Mouse (Mus musculus) ZHBTc4 (cell line): ENCODE data around the gene Pgs1.
A peak's percentile ranks its signal among the peaks of the same experiment; 100 is the strongest.

ENCODE experiments used
- DNase-seq: peaks from one replicate; pipeline ENCODE4 v3.0.0-alpha.2; 2011; ENCODE audit warnings: low read depth, low spot score

The Pgs1 gene

DNA sequence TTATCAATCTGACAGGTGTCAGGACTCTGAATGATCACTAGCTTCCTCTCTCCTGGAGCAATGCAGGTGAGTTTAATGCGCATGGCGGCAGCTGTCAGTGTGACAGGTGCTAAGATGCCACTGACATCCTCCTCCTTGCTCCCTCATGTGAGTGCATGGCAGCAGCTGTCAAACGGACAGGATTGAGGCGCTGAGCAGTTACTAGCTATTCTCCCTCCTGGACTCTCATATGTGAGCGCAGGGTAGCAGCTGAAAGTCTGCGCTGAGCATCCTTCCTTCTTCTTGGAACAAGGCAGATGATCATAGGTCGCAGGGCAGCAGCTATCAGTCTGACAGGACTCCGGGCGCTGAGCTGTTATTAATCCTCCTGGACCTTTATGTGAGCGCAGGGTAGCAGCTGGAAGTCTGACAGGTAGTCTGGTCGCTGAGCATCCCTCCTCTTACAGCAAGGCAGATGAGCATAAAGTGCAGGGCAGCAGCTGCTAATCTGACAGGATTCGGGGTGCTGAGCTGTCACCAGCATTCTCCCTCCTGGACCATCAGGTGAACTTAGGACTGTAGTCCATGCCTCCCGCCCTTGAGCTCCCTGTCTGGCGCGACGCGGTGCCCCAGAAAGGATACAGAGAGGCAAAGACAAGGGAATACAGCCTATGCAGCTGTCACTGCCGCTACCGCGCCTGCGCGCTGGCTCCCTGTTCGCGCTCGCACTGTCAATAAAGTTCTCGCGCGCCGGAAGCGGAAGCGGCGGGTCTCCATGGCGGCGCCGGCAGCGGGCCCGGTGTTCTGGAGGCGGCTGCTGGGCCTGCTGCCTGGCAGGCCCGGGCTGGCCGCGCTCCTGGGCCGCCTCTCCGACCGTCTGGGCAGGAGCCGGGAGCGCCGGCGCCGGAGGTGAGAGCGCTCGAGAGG is at the start of gene Pgs1:
TSS of gene Pgs1 (plus strand) at position 167 of the 906 bp plus-strand sequence.
- DNase-seq = peak; percentile 94

DNA sequence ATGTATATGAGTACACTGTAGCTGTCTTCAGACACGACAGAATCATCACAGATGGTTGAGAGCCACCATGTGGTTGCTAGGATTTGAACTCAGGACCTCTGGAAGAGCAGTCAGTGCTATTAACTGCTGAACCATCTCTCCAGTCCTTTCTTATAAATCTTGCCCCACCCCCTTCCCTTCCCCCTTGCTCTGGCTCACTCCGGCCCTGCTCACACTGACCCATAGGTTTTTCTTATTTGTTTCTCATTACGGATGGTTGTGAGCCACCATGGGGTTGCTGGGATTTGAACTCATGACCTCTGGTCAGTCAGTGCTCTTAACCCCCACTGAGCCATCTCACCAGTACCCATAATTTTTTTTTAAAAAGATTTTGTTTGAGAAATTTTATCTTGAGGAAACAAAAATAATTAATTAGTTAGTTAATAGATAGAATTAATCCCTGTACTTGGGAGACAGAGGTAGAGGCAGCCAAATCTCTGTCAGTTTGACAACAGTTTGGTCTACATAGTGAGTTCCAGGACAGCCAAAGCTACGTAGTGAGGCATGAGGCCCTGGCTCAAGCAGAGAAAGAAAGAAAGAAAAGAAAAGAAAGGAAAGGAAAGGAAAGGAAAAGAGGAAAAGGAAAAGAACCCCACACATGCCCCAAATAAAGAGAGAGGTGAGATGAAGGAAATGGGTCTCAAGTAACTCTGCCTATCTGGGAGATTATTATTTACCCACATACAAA is 46.9 kb upstream of the Pgs1 start:
- DNase-seq = no peak

DNA sequence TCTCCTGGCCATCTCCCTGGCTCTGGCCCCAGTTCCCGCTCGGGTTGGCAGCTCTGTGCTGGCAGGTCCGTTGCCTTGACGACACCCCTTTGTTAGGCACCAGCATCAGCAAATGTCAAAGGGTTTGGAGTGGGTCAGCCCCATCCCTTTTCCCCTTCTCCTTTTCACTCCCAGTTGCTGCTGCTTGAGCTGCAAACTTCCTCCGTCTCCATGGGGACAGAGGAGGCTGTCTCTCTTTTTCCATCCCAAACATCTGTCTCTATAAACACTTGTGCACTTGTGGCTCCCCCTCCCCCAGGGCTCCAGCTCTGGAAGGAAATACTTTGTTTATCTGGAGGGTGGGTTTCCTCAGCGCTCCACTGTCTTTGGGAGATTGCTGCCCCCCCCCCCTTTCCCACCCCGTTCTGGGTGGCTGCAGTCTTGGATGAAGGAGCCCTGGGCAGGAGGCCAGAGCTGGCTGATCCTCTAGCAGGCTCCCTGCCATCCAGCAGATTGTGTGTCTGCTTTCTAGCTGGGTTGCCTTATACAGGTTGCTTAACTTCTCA is 46.3 kb upstream of the Pgs1 start:
- DNase-seq = peak; percentile 59

DNA sequence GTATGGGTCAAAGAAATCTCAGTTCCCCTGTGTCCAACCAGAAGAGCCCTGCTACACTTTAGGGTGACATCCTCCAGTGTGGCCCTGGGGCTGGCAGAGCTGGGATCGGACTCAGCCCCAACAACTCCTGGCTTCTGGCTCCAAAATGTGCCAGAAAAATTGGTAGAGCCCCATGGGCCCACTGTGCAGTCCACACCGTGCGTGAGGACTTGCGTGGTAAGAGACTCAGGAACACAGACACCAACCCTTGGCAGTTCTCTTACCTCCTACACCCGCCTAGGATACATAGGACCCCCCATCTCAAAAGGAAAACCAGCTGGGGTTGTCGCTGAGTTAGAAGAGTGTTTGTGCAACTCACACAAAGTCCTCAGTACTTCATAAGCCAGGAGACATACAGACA is 45.2 kb upstream of the Pgs1 start:
- no peak for DNase-seq

DNA sequence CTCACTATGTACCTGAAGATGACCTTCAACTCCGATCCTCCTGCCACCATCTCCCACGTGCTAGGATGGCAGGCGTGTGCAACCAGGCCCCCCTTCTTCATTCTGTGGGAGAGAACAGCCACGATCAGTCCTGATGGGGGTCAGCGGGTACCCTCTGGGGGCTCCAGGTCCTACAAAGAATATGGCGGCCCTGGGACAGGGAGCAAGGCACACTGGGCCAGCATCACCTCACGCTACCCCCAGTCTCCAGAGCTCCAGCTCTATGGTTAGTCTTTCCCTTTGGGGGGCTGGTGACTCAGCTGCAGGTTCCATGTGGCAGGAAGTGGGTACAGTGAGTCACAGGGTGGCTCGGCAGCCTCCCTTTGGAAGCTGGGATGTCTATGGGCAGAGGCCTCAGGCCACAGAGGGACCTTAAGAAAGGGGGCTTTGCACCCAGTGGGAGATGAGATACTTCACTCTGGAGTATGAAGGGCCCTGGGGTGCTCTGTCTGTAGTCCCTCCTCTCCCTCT is 44.7 kb upstream of the Pgs1 start:
- no peak for DNase-seq

DNA sequence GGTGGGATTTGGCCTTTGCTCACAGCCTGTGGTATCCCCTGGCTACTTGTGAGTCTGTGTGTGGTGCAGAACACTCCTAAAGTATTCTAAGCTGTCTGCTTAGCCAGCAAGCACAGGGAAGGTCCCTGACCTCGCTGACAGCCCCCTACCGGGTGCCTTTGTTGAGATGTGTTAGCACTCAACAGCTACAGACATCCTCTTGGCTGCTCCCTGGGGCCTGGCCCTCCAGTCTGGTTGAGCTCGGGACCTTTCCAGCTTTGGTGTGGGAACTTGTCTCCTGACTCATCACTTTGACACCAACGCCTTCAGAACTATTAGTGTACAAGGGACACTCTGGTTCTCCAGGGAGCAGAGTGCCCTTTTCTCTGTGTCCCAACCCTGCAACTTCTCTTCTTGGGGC is 44.2 kb upstream of the Pgs1 start:
- DNase-seq = peak; percentile 89

DNA sequence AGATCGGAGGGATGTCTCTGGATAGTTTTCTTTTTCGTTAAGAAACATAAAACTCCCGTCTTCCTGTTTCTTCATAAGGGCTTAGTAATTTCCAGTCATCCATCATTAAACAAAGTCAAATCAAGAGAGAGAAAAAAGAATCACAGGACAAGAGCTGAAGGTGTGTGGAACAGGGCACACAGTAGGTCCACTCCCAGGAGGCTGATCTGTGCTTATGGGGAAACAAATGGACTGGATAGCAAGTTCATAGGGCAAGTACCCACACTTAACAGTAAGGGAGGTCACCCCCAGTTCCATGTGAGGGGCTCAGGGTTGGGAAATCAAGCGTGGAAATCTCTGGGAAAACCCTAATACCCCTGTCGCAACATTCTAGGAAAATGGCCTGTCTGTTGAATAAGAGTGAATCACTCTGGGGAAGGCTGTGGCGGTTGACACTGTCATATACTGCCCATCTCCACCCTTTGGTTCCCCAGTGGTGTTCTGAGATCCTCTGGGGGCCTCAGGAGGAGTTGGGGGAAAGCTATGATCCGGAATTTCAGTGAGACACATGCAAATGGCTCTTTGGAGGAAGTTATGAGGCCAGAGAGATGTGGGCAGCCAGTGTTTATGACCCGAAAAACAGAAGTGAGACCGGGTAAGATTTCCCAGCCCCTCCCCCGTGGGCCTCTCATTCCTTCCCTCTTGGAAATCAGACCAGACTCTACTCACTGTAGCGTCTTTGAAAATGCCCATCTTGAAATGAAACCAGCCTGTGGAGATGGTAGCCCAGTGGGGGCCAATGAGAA is 39.7 kb upstream of the Pgs1 start:
- no peak for DNase-seq

DNA sequence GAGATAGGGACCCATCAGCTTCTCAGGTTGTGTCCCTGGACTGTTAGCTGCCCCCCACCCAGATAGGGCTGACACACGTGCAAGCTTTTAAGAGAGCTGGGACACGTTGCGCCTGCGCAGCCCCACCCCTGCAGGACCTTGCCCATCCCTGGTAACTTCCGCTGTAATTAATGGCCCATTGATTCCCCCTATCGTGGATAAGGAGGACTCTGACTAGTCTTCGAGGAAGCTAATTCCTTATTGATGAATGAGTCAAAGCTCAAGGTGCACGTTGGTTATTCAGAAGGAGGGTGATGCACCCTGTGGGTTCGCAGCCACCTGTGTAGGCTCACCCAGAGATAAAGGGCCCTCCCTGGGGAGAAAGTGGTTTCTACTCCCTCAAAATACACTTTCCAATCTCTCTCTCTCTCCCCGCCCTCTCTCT is 39.1 kb upstream of the Pgs1 start:
- DNase-seq = peak; percentile 74

DNA sequence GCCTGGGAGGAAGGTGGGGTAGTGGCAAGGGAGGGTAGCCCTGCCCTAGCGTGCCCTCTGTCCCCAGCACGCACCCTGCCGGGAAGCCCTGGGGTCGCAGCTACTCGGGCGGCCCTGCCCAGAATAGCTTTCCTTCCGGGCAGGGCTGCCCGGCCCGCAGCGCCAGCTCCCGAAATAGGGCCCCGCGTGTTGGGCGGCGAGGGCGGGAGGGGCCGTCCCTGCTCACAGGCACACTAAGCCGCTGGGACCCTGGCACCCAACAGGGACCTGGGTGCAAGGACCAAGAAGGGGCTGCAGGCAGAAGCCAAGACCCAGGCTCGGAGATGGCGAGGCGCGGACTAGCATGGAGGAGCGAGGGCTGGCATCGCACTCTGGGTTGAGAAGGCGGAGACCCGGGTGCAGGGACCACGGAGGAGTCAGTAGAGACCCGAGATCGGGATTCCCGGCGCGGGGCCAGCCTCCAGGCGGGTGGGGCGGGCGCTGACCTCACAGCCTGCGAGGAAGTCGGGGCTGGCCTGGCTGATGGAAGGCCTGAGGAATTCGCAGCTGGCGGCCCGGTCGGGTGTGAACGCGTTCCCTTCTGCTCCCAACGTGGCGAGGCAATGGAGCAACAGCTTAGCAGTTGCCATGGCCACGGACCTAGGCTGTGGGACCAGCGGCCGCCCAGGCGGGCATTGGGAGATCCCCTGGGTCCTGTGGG is 36.5 kb upstream of the Pgs1 start:
- peak; percentile 88 for DNase-seq

DNA sequence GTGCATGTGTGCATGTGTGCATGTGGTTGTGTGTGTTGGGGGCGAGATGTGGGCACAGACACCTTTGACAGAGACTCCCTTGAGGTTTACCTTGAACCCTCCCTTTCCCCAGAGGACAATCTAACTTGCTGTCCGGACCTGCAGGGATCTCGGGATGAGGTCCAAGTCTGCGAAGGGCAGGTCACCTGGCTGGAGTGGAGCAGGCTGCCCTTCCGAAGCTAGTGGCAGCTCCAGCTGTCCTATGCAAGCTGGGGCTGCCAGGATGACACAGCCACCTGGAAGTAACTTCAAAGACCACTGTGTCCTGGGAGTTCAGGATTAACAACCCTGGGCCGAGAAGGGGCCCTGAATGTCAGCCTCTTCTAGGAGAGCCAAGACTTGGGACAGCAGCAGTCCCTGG is 34.7 kb upstream of the Pgs1 start:
- no peak for DNase-seq

DNA sequence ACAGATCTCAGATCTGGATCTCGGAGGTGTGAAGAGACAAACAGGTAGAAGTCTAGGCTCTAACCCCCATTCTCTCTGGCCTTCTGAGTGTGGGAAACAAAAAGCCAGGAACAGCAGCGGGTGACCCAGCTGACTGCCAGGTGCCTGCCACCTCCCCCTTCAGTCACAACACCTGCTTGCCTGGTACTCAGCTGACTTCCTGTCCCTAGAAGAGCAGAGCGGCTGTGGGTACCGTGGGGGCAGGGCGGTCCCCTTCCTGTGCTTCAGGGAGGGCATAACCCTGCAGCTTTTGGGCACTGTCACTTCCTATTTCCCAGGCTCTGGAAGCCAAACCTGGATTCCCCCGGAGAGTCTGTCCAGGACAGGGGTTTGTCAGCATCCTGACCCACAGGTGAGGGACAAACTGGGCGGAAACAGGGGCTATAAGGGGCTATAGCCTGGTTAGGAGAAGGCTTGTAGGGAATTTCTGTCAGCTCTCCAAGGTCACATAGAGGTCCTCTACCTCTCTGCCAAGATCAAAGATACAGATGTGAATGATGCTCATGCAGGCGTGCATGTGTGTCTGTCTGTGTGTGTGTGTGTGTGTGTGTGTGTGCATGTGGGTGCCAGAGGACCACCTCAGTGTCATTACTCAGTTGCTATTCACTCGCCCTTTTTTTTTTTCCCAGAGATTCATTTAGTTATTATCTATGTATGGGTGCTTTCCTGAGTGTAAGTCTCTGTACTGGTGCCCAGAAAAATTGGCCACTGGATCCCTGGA is 33.7 kb upstream of the Pgs1 start:
- DNase-seq = no peak

DNA sequence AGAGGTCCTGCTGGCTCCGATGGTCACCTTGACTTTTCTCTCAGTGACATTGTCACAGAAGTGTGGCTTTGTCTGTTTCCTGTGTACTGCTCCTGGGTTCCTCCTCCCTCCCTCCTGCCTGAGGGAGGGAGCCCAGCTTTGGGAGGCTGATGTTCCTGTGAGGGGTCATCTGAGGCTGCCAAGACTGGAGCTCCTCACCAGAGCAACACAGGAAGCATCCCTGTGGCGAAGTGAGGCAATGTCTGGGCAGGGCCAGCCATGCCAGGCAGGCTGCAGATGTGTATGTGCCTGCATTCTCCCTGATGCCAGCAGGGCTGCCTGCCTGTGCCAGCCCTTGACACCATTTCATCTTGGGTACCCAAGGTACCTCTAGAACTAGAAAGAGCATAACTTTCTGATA is 32.0 kb upstream of the Pgs1 start:
- no peak for DNase-seq

DNA sequence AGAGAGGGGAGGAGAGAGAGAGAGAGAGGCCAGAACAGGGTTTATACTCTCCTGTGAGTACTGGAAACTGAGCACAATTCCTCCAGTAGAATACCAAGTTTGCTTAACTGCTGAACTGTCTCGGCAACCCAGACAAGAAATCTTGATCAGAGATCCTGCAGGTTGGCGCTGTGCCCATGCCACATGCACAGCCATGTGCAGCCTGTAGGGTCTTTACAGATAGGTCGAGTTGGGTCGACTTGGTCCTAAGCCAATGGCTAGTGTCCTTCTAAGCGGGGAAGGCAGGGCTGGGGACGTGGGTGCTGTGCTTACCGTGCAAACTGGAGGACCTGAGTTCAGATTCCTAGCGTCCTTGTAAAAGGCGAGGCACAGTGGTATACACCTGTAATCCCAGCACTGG is 31.3 kb upstream of the Pgs1 start:
- no peak for DNase-seq

DNA sequence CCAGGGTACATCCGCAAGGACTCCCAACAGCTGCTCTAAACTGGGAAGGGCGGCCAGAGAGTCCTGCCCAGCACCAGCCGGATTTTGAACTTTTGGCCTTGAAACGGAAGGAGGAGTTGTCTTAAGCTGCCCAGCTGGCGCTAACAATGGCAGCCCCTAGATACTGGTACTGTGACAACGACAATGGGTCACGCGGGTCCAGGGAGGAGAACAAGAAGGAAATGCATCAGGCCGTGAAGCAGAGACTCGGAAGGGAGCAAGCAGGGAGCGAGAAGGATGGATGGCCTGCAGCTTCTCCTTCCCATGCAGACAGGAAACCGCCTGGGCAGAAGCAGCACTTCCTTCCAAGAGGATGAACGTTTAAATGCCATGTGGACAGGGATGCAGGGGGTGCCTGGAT is 30.5 kb upstream of the Pgs1 start:
- DNase-seq = peak; percentile 73

DNA sequence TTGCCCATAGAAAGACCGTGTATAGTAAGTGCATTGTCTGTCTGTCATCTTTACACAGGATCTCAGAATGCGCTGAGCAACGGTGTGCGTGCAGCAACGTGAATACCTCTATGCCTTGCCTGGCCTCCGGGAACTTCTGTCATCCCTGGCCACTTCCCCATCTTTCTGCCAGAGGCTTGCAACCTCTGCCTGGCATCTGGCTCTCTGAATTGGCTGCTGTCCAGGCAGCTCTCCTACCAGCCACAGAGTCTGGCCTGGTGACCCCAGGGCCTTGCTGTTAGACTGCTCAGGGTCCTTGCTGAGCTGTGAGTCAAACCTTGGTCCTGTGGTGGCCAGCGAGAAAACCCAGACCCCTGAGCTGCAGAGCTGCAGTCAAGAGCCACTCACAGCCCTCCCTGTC is 27.9 kb upstream of the Pgs1 start:
- no peak for DNase-seq

DNA sequence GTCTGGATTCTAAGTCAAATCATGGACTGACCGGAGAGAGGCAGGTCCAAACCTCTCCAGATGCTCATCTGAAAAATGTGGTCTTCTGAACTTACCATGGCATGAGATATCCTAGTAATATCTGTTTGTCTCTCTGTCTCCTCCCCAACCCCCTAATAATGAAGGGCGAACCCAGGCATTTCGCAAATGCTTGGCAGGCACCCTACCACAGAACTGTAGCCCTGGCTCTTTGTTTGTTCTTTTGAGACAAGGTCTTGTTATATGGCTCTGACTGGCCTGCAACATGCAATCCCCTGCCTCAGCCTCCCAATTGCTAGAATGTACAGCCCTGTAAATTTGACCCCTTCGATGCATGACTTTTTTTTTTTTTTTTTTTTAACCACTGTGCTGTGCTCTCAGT is 26.9 kb upstream of the Pgs1 start:
- no peak for DNase-seq

DNA sequence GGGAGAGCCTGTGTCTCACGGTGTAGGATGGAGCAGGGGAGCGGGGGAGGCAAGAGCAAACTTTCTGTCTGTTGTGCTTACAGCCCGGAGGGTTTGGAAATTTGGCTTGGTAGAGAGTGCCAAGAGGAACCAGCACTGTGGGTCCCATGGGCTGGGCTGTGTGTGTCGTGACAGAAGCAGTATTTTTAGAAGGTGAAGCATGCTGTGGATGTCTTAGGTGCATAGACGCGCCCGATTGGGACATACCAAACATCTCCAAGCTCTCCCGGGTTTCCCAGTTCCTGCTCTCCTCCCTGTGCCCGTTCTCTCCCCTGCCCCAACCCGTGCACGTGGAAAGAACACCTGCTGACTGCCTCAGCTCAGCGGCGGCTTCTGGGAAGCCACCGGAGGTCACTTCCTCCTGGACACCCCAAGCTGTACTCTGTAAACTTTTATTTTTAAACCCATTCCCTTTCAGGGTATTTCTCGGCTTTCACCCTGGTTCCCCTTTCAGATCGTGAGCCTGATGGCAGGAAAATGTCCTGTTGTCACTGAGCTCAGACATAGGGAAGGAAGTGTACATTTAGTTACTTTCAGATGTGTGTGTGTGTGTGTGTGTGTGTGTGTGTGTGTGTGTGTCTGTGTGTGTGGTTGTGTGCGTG is 26.2 kb upstream of the Pgs1 start:
- DNase-seq = no peak

DNA sequence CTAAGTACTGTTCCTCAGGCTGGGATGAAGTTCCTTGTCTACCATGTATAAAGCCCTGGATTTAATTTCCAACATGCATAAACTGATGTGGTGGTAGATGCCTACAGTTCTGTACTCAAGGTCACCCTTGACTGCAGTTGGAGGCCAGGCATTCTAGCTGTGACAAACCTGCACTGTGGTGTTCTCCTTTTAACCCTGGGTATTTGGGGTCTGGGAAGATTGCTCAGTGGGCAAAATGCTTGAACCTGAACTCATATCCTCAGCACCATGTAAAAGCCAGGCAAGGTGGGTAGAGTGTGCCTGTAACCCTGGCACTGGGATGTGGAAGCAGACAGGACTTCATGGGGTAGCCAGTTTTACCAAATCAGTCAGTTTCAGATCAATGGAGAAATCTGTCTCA is 25.5 kb upstream of the Pgs1 start:
- DNase-seq = no peak

DNA sequence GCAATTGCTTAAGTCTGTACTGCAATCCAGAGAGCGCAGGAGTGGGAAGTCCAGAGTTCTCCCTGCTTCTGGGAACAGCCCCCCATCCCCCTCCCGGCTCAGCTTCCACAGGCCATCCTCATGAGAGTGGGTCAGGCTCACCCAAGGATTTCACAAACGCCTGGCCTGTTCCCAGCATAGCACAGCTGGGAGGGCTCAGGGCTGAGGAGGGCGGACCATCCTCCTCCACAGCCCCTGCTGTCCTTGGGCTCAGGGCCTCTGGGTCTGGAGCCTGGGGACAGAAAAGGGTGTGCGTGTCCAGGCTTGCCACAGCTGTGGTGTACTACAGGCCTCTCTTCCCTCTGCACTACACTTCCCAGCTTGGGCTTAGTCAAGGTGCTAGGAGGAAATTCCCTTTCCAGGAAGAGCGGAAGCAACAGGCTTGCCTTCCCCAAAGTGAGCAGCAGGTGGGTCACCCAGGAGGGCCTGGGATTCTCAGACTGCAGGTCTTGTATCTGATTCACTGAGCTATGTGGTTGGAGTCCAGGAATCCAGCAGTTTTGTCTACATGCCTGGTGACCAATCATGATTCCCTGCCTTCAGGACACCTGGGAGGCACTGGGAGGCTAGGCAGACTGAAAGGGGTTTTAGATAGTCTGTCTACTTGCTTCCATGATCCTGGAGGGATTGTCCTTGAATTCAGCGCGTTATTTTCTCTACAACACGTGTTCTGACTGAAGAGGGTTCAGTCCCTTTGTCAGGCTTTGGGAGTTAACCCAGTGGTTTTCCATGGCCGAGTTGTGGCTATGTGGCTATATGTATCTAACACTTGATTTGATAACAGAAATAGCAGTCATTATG is 23.6 kb upstream of the Pgs1 start:
- peak; percentile 74 for DNase-seq
